Mouse (Mus musculus): ENCODE results near the gene Kiss1.

GRCm38 (mm10) chr1:133278946-133279631 is 42.6 kb upstream of the Kiss1 start:
- no peak for TF ChIP-seq CTCF (IDR thresholded peaks at IDR 0.05; ENCODE audit: borderline replicate concordance, insufficient read depth, low read depth, low read length)
- no peak for TF ChIP-seq POLR2A (IDR thresholded peaks at IDR 0.05; ENCODE audit: borderline replicate concordance, insufficient read depth, low read length)
